In the genomic region with DNA sequence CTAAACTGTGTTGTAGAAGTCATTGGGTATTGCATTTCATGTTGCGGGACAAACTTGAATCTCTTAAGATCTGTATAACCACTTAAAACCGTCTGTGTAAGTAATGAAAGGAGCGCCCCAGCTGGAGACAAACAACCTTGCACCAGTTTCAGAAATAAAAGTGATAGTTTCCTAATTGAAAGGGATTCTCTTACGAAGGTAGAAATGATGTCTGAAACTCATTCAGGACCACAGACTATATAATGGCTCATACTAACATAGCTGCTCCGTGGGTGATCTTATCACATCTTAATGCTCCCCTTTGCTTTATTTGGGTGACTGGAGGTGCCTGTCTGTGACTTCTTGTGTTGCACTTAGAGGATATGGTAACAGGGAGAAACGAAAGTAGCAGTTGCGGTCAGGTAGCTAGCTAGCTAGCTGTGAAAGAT, we compare ENCODE assay signal across 8 mouse cellular contexts. TPM values are rescaled to one million over a fixed set of nuclear protein-coding genes. Genes with fewer than 3 reads are reported as not detected.
A peak's percentile ranks its signal among the peaks of the same experiment; 100 is the strongest.
DNase-seq lines count a peak whose midpoint lies in the region; ATAC-seq and TF ChIP-seq lines count a peak whose summit lies in the region.

No protein-coding gene starts in this region.

- peak overlapping the region; percentile 72 for H3K4me3 ChIP-seq in lung, embryonic 15.5 days
- H3K4me3 ChIP-seq in bone marrow macrophage, adult 2 months (ENCODE audit: insufficient read depth, low read length): peak overlapping the region; percentile 95; the same call in 1 of the 2 replicates
- peak overlapping the region; percentile 80 for H3K4me3 ChIP-seq in liver, embryonic 13.5 days (replicated peaks)

- TF ChIP-seq CTCF in bone marrow macrophage, adult 2 months (IDR thresholded peaks at IDR 0.05; ENCODE audit: low read depth, low read length): no peak

- H3K4me1 ChIP-seq in lung, embryonic 15.5 days: 0 out of 2 replicates have a peak, but pooled peaks cover 9% of the 10 kb centered on the region
- peaks cover 14% of the 10 kb centered on the region for H3K4me1 ChIP-seq in bone marrow macrophage, adult 2 months (ENCODE audit: control insufficient read depth, insufficient read depth, low read length)
- H3K4me1 ChIP-seq in liver, embryonic 13.5 days (replicated peaks): peaks cover 20% of the 10 kb centered on the region

- no peak for TF ChIP-seq POLR2A in bone marrow macrophage, adult 2 months (IDR thresholded peaks at IDR 0.05; ENCODE audit: borderline replicate concordance, low read depth, low read length)

- peak overlapping the region; percentile 93 for H3K4me2 ChIP-seq in lung, embryonic 15.5 days
- H3K4me2 ChIP-seq in liver, embryonic 13.5 days: peak overlapping the region; percentile 93

- 28% methylated on average over 7 of the region's 7 CpGs for WGBS in lung, embryonic 15.5 days
- WGBS in liver, embryonic 13.5 days (ENCODE audit: insufficient replicate concordance): 41% methylated on average over 7 of the region's 7 CpGs

- H3K27me3 ChIP-seq in lung, embryonic 15.5 days: no peaks in the 10 kb centered on the region
- no peaks in the 10 kb centered on the region for H3K27me3 ChIP-seq in liver, embryonic 13.5 days

- no peak for ATAC-seq in lung, embryonic 15.5 days (ENCODE audit: borderline replicate concordance, extremely low read depth, low FRiP score, low TSS enrichment)
- ATAC-seq in liver, embryonic 13.5 days (ENCODE audit: low read depth): no peak

- DNase-seq in lung, postnatal 10 days: no peak
- DNase-seq in heart, postnatal 4 days: peak; percentile 13
- no peak for DNase-seq in liver, embryonic 13.5 days
- DNase-seq in retina, postnatal 1 day: peak; percentile 27
- no peak for DNase-seq in c-Kit-positive CD71-positive TER-119-positive erythroid progenitor cells, embryonic 14.5 days (ENCODE audit: low spot score)
- DNase-seq in frontal cortex, postnatal 14 days (ENCODE audit: low spot score in 2 of 2): no peak

- no peaks in the 10 kb centered on the region for H3K36me3 ChIP-seq in lung, embryonic 15.5 days
- no peaks in the 10 kb centered on the region for H3K36me3 ChIP-seq in liver, embryonic 13.5 days

- H3K9ac ChIP-seq in lung, embryonic 15.5 days: no peak overlapping the region
- no peak overlapping the region for H3K9ac ChIP-seq in liver, embryonic 13.5 days

- H3K9me3 ChIP-seq in lung, embryonic 15.5 days: no peaks in the 10 kb centered on the region
- H3K9me3 ChIP-seq in liver, embryonic 13.5 days (replicated peaks): no peaks in the 10 kb centered on the region

- H3K27ac ChIP-seq in lung, embryonic 15.5 days: no peak overlapping the region
- H3K27ac ChIP-seq in bone marrow macrophage, adult 2 months (ENCODE audit: insufficient read depth, low read depth, low read length): no peak overlapping the region
- H3K27ac ChIP-seq in liver, embryonic 13.5 days: no peak overlapping the region

RNA-seq across cellular contexts. Expression of a gene that starts 1.3 kb away (rescaled TPM):
- polyA plus RNA-seq in lung, embryonic 15.5 days (2015; fragmentation: Nextera tagmentation; extraction: Ambion mirVana): 9.3 and 9.9 TPM in 2 replicates
- 23.5 and 25.7 TPM in 2 replicates for polyA plus RNA-seq in bone marrow macrophage, adult 2 months (2012; ENCODE audit: insufficient read depth, insufficient read length, missing spikeins)
- 100 to 1,000 TPM; 116 to 127 TPM for total RNA-seq in heart, postnatal 4 days (2021)
- 1.8 and 2.1 TPM in 2 replicates for polyA plus RNA-seq in liver, embryonic 13.5 days (2015; fragmentation: Nextera tagmentation; extraction: Ambion mirVana)

Comparison
In these comparisons a context has a peak if more than half of its experiments do, and no peak if none do; other contexts are left out.
1. DNase-seq: peak in heart, postnatal 4 days (single experiment) and retina, postnatal 1 day (single experiment); none in lung, postnatal 10 days (single experiment), liver, embryonic 13.5 days (single experiment), c-Kit-positive CD71-positive TER-119-positive erythroid progenitor cells, embryonic 14.5 days (single experiment) and frontal cortex, postnatal 14 days (0 of 2).
2. Peak in every context shown above with its lines, with median percentiles within 50 percentile points of each other: H3K4me3 ChIP-seq.